Mouse (Mus musculus): Measurements from ENCODE around the gene Il2rb. TPM values are rescaled to one million over a fixed set of nuclear protein-coding genes. Genes with fewer than 3 reads are reported as not detected.

The Il2rb gene
- polyA plus RNA-seq (2017; shearing (Covaris generic)), result 1,000 to 10,000 TPM in 1 of 2 experiments, 100 to 1,000 TPM in 1; 363 to 1,113 TPM

DNA sequence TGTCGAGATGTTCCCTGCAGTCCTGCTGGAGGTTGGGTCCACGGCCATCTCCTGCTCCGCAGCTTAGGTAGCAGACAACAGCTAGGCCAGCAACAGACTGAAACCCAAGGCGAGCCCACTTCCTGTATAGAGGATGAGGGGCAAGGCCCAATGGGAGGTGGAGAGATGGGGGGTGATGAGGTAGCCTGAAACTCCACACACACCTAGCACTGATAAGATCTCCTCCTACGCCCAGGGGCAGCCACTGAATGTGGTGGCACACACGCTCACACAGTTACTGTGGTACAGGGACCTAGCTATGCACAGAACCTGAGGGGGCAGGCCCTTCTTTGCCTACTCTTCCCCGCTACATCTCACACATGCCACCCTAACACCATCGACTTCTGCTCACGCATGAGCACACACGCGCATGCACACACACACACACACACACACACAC, at the start of gene Il2rb:
Gene Il2rb (minus strand): TSS at position 304 of the 439 bp plus-strand sequence.

DNA sequence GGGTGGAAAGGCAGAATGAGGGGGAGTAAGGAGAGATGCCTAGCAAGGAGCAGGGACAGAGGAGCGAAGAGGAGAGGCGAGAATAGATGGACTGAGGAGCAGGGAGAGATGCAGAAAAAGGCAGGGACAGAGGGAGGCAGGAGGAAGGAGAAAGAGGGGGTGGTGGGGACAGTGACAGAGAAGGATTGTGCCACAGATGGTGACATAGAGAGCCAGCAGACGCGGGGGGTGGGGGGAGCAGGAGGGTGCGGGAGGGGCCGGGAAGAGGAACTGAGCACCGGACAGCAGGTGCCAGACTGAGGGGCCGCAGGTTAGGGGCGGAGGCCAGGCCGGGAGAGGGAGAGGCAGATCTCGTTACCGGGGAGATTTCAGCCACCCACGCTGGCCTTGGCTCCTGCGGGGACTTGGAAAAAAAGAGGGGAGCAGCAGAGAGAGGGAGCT, 49.5 kb upstream of the Il2rb start, which contains the start of gene Sstr3:
Gene Sstr3 (minus strand): TSS at position 125 of the 441 bp plus-strand sequence.

DNA sequence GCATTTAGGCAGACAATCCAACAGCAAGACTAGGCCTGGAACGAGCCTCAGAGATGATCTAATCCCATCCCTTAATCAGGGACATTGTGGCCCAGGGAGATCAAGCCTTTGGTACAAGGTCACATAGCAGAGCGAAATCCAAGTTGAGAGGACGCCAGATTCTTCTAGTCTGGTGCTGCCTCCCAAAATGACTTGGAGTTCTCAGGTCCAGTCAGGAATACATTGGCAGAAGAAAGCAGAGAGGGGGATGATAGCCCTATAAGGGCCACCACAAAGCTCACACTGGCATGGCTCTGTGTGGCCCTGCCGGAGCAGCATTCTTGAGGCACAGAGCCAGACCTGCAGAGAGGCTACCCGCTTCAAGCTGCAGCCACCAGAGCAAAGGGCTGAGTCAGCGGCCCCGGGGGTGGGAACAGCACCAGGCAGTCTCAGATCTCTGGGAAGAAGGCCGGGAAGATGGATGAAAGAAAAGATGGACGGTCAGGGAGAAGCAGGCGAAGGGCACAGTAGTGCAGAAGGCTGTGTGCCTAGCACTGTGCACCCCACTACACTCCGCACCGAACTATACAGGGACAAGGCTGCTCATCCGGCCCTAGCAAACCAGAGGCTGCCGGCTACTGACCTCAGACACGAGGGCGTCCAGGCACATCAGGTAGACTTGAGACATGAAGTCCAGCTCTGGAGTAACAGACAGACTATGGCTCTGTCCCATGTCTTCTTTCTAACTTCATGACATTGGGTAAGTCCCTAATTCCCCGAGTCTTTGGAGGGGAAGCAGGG, 35.8 kb upstream of the Il2rb start, which contains the start of gene C1qtnf6:
Gene C1qtnf6 (minus strand): TSS at position 746 of the 780 bp plus-strand sequence.

DNA sequence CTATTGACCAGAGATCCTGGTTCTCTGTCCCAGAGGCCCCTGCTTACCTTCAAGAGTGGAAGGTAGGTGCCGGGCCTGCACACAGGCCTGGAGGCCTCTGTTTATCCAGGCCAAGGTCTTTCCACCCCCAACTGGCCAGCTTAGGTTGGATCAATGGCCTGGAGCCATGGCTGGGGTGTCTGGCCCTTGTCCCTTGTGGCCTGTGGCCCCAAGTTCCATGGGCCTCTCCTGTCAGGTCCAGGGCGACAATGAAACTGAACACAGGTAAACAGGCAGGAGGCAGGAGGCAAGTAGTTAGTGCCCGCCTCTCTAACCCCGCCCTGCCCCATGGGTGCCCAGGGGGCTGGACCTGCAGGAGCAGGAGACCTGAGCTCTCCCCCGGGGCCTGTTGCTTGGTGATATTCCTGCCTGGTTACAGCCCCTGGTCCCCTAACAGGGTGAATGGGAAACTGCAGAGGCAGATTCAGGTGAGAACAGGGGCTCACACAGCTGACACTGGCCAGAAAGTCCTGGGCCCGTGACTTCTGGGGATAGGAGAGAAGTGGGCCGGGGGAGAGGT, 26.6 kb downstream of the Il2rb start, which contains the start of gene Tmprss6:
Gene Tmprss6 (minus strand): TSS at position 256 of the 559 bp plus-strand sequence.

Other genes with a start within 250 kb of the Il2rb start
- under 1 TPM in 1 of 2 experiments, not detected in 1; 0.10 TPM for gene Csf2rb2, start 189.6 kb downstream of the Il2rb start, polyA plus RNA-seq (2017; shearing (Covaris generic))
- gene Csf2rb, start 169.5 kb downstream of the Il2rb start, polyA plus RNA-seq (2017; shearing (Covaris generic)), result 1 to 10 TPM in 1 of 2 experiments, under 1 TPM in 1; 0.95 to 3.7 TPM
- gene Tex33, start 99.4 kb downstream of the Il2rb start, polyA plus RNA-seq (2017; shearing (Covaris generic)), result not detected
- gene Tst, start 89.4 kb downstream of the Il2rb start, polyA plus RNA-seq (2017; shearing (Covaris generic)), result under 1 TPM; 0.17 to 0.87 TPM
- 1 to 10 TPM; 1.5 to 8.3 TPM for gene Mpst, start 88.9 kb downstream of the Il2rb start, polyA plus RNA-seq (2017; shearing (Covaris generic))
- 10 to 100 TPM; 12.6 to 37.3 TPM for gene Kctd17, start 66.7 kb downstream of the Il2rb start, polyA plus RNA-seq (2017; shearing (Covaris generic))
- under 1 TPM in 1 of 2 experiments, not detected in 1; 0.45 TPM for gene Tmprss6, start 26.6 kb downstream of the Il2rb start, polyA plus RNA-seq (2017; shearing (Covaris generic))
- gene C1qtnf6, start 36.1 kb upstream of the Il2rb start, polyA plus RNA-seq (2017; shearing (Covaris generic)), result 10 to 100 TPM in 1 of 2 experiments, under 1 TPM in 1; 0.47 to 10.7 TPM
- gene Sstr3, start 49.4 kb upstream of the Il2rb start, polyA plus RNA-seq (2017; shearing (Covaris generic)), result not detected
- 1,000 to 10,000 TPM; 2,622 to 2,716 TPM for gene Rac2, start 77.5 kb upstream of the Il2rb start, polyA plus RNA-seq (2017; shearing (Covaris generic))
- gene Cyth4, start 101.8 kb upstream of the Il2rb start, polyA plus RNA-seq (2017; shearing (Covaris generic)), result 100 to 1,000 TPM; 314 to 394 TPM
- under 1 TPM; 0.05 to 0.99 TPM for gene Elfn2, start 223.5 kb upstream of the Il2rb start, polyA plus RNA-seq (2017; shearing (Covaris generic))